Mouse (Mus musculus): ENCODE results near the gene Samm50.

GRCm38 (mm10) chr15:84263573-84263972 is 71.5 kb downstream of the Samm50 start:
- TF ChIP-seq CTCF (conservative IDR thresholded peaks at IDR 0.05; ENCODE audit: low read length) (no peak), POU5F1 (IDR thresholded peaks at IDR 0.05; ENCODE audit: borderline replicate concordance, low read length) (no peak)
